Mouse (Mus musculus) neural tube, embryonic 12.5 days (tissue): ENCODE data around the gene Tmem211. TPM values are rescaled to one million over a fixed set of nuclear protein-coding genes. Genes with fewer than 3 reads are reported as not detected.
A peak's percentile ranks its signal among the peaks of the same experiment; 100 is the strongest.

Experiments used
- ATAC-seq: fragments of 200-750 bp; cut with Nextera tagmentation; 2 replicates; pipeline ENCODE4 v1.8.0; 2017; ENCODE audit warnings: low read depth, mild to moderate bottlenecking, moderate TSS enrichment, moderate library complexity; ENCODE audit not compliant: low FRiP score
- H3K27ac ChIP-seq: fragments of 300-500 bp; sonication (generic); 2 replicates; pipeline ENCODE4 v1.5.1; 2016
- H3K27me3 ChIP-seq: fragments of 300-500 bp; sonication (generic); replicated peaks from 2 replicates; pipeline ENCODE4 v1.6.1; 2016; ENCODE audit warnings: mild to moderate bottlenecking
- H3K36me3 ChIP-seq: fragments of 300-500 bp; sonication (generic); 2 replicates; pipeline ENCODE4 v1.6.1; 2016; ENCODE audit warnings: mild to moderate bottlenecking
- H3K4me1 ChIP-seq: fragments of 300-500 bp; sonication (generic); 2 replicates; pipeline ENCODE4 v1.6.1; 2016
- H3K4me2 ChIP-seq: fragments of 300-500 bp; sonication (generic); replicated peaks from 2 replicates; pipeline ENCODE4 v1.6.1; 2016; ENCODE audit warnings: mild to moderate bottlenecking
- H3K4me3 ChIP-seq: fragments of 300-500 bp; sonication (generic); 2 replicates; pipeline ENCODE4 v1.5.1; 2016
- H3K9ac ChIP-seq: fragments of 300-500 bp; sonication (generic); 2 replicates; pipeline ENCODE4 v1.6.1; 2016; ENCODE audit warnings: mild to moderate bottlenecking
- H3K9me3 ChIP-seq: fragments of 300-500 bp; sonication (generic); 2 replicates; pipeline ENCODE4 v1.6.1; 2016; ENCODE audit warnings: mild to moderate bottlenecking
- WGBS: fragments of 180-500 bp; shearing (Covaris S2); methylation state at CpG from one replicate; pipeline ENCODE4 v1.1.7; 2016; 5-methylcytosine and 5-hydroxymethylcytosine counted together
- polyA plus RNA-seq: library from polyadenylated mRNA; unstranded; fragments of >200 nt; fragmentation: Nextera tagmentation; extraction: Ambion mirVana; gene quantifications from 2 replicates; pipeline ENCODE4 v1.2.1, GENCODE M21; 2016

Tmem211 gene
- polyA plus RNA-seq, 1 experiment from 2014 or later, result not detected

DNA sequence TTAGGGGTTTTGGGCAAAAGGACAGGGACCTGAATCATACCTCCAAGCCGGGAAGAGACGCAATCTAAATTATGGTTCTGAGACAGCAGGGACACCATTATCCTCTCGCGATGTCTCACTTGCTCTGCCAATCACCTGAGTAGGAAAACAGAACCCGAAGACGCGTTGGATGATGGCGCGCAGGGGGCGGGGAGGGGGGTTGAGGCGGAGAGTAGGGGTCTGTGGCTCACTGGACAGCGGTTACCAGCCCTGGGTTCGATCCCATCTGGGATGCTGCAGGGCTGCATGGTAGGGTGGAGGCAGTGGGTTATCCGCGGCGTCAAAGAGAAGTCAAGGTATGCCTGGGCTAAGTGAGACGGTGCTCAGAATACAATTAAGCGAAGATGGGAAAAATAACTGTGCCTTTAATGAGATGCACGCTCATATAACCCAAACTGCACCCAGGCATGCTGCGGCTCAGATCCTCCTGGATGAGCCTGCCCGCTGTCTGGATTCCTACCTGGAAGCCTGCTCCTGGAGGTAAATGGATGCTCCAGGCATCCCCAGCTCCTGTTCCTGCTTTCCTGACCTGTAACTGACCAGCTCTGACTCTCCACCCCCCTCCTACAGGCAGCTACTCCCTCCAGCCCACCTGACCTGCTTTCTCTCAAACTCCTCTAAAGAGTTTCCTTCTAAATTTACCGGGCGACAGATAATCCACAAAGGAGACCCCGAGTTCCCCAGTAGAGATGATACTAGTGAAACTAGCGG lies 848 bp upstream of the Tmem211 start:
- Histone ChIP-seq H3K4me1 (peaks cover 20% of the 10 kb centered on the region), H3K9ac (peak overlapping the region; percentile 42; the same call in 1 of the 2 replicates), H3K36me3 (no peaks in the 10 kb centered on the region), H3K27me3 (0 out of 2 replicates have a peak, but pooled peaks cover under 1% of the 10 kb centered on the region), H3K27ac (no peak overlapping the region), H3K4me2 (peak overlapping the region; percentile 54), H3K9me3 (0 out of 2 replicates have a peak, but pooled peaks cover 3% of the 10 kb centered on the region), H3K4me3 (peak overlapping the region; percentile 18; the same call in 1 of the 2 replicates)
- ATAC-seq, result peak; percentile 37; the same call in 1 of the 2 replicates
- WGBS, result 12% methylated on average over 25 of the region's 25 CpGs

GRCm38 (mm10) chr5:113230196-113230595 lies 3.5 kb downstream of the Tmem211 start:
- H3K9me3 ChIP-seq, result no peaks in the 10 kb centered on the region
- 77% methylated on average over 5 of the region's 5 CpGs for WGBS
- H3K4me3 ChIP-seq, result no peak overlapping the region
- no peak overlapping the region for H3K9ac ChIP-seq
- ATAC-seq, result no peak
- no peak overlapping the region for H3K4me2 ChIP-seq
- H3K27ac ChIP-seq, result no peak overlapping the region
- H3K4me1 ChIP-seq, result peaks cover 20% of the 10 kb centered on the region
- no peaks in the 10 kb centered on the region for H3K36me3 ChIP-seq
- H3K27me3 ChIP-seq, result no peaks in the 10 kb centered on the region

- Histone ChIP-seq H3K4me1 (no peaks in the 10 kb centered on the region), H3K9me3 (no peaks in the 10 kb centered on the region), H3K27me3 (no peaks in the 10 kb centered on the region), H3K4me3 (no peak overlapping the region), H3K4me2 (no peak overlapping the region), H3K36me3 (peaks cover 17% of the 10 kb centered on the region), H3K27ac (no peak overlapping the region), H3K9ac (no peak overlapping the region)
- ATAC-seq, result no peak
- 88% methylated on average over 8 of the region's 8 CpGs for WGBS
Measured at GRCm38 (mm10) chr5:113249263-113249930, 22.7 kb downstream of the Tmem211 start.

- Histone ChIP-seq H3K27ac (no peak overlapping the region), H3K9ac (no peak overlapping the region), H3K27me3 (no peaks in the 10 kb centered on the region), H3K4me1 (no peaks in the 10 kb centered on the region), H3K4me3 (no peak overlapping the region), H3K4me2 (no peak overlapping the region), H3K9me3 (no peaks in the 10 kb centered on the region), H3K36me3 (peaks cover 20% of the 10 kb centered on the region)
- no peak for ATAC-seq
- 93% methylated on average over 11 of the region's 11 CpGs for WGBS
Measured at GRCm38 (mm10) chr5:113250806-113251205, 24.1 kb downstream of the Tmem211 start.

DNA sequence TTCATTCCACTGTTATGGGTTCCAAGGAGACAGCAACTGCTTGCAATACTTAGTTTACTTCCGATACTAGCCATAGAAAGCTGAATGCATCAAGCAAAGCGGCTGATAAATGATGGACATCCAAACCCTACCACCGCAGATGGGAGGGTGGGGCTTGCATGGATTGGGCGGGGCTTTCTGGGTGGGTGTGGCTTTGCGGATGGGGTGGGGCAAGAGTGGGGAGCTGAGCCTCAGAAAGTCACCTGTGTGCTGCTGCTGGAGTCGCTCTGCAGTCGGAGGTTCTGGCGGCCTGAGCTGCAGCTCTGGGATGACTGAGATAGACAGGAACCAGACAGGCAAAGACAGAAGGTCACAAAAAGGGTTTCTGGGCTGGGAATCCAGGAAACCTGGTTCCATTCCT lies 38.9 kb downstream of the Tmem211 start:
- Histone ChIP-seq H3K27me3 (no peaks in the 10 kb centered on the region), H3K36me3 (peaks cover 33% of the 10 kb centered on the region), H3K9me3 (peaks cover 6% of the 10 kb centered on the region; the same call in 1 of the 2 replicates), H3K27ac (no peak overlapping the region), H3K4me1 (no peaks in the 10 kb centered on the region), H3K4me3 (no peak overlapping the region), H3K4me2 (no peak overlapping the region), H3K9ac (no peak overlapping the region)
- ATAC-seq, result no peak
- WGBS, result 83% methylated on average over 8 of the region's 8 CpGs

- H3K36me3 ChIP-seq, result peaks cover 32% of the 10 kb centered on the region
- H3K9me3 ChIP-seq, result peaks cover 6% of the 10 kb centered on the region; the same call in 1 of the 2 replicates
- no peak overlapping the region for H3K27ac ChIP-seq
- H3K4me3 ChIP-seq, result no peak overlapping the region
- no peak for ATAC-seq
- H3K4me1 ChIP-seq, result no peaks in the 10 kb centered on the region
- no peaks in the 10 kb centered on the region for H3K27me3 ChIP-seq
- H3K4me2 ChIP-seq, result no peak overlapping the region
- no peak overlapping the region for H3K9ac ChIP-seq
Measured at GRCm38 (mm10) chr5:113268246-113268645, 41.5 kb downstream of the Tmem211 start.

DNA sequence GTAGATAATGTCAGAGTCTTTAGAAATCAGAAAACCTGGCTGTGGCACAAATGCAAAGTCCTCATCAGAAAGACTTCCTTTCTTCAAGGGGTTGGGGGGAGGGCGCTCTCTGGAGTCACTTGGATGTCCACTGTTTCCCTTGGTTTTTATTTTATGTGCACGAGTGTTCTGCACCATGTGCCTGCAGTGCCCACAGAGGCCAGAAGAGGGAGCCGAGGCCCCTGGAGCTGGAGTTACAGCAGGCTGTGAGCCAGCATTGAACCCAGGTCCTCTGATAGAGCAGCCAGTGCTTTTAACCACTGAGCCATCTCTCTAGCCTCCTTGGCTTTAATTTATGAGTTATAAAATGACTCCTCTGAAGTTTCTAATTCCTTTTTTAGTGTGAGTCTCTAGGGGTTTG lies 43.3 kb downstream of the Tmem211 start:
- WGBS, result 76% methylated on average over 3 of the region's 3 CpGs
- Histone ChIP-seq H3K27me3 (no peaks in the 10 kb centered on the region), H3K27ac (no peak overlapping the region), H3K9me3 (peaks cover 3% of the 10 kb centered on the region; the same call in 1 of the 2 replicates), H3K36me3 (peaks cover 39% of the 10 kb centered on the region), H3K4me3 (no peak overlapping the region), H3K4me2 (no peak overlapping the region), H3K4me1 (no peaks in the 10 kb centered on the region), H3K9ac (no peak overlapping the region)
- ATAC-seq, result no peak

DNA sequence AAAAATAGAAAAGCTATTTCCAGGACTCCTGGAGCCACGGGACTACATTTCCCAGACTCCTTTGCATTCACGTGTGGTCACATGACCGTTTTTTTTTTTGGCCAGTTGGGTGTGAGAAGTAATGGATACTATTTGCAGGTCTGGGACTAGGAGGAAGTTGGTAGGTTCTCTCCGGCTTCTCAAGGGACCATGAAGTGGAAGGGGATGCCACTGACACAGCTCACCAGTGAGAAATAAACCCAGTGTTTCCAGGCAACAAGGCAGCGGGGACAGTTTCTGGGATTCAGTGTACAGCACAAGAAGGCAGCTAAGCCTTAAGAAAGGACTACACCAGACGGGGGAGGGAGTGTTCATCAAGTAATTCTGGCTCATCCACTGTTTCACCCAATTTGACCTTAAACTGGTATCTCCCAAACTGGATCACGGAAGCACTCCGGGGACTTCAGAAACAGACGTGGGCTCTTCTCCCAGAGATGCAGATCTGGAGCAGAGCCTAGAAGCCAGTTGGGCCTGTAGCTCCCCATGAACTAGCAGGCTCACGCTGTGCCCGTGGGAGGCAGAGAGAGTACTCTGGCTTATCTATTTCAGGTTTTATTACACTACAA lies 44.6 kb downstream of the Tmem211 start:
- WGBS, result 73% methylated on average over 11 of the region's 11 CpGs
- Histone ChIP-seq H3K27ac (no peak overlapping the region), H3K27me3 (no peaks in the 10 kb centered on the region), H3K9ac (no peak overlapping the region), H3K4me3 (no peak overlapping the region), H3K4me2 (no peak overlapping the region), H3K36me3 (peaks cover 40% of the 10 kb centered on the region), H3K4me1 (no peaks in the 10 kb centered on the region), H3K9me3 (peaks cover 3% of the 10 kb centered on the region; the same call in 1 of the 2 replicates)
- no peak for ATAC-seq

DNA sequence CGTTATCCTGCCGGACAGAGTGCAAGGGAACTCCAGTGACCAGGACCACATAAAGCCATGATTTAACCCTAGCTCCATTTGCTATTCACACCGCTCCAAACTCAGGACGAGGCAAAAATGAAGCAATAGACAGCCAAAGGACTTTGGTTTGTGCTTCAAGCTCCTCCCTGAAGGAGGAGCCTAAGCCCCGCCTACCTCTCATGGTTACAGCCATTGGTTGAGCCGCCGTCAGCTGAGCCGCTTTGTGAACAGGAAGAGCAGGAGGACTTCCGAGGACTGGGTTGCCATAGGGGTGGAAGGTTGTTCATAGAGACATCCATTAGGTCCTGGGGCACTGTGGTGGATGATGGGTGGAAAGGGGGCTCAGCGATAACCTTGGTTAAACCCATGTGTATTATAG lies 49.1 kb downstream of the Tmem211 start:
- H3K9me3 ChIP-seq, result no peaks in the 10 kb centered on the region
- H3K4me3 ChIP-seq, result no peak overlapping the region
- no peaks in the 10 kb centered on the region for H3K27me3 ChIP-seq
- no peaks in the 10 kb centered on the region for H3K4me1 ChIP-seq
- H3K36me3 ChIP-seq, result peaks cover 62% of the 10 kb centered on the region
- ATAC-seq, result no peak
- 74% methylated on average over 10 of the region's 10 CpGs for WGBS
- H3K27ac ChIP-seq, result no peak overlapping the region
- no peak overlapping the region for H3K9ac ChIP-seq
- no peak overlapping the region for H3K4me2 ChIP-seq

- peaks cover 37% of the 10 kb centered on the region for H3K36me3 ChIP-seq
Measured at GRCm38 (mm10) chr5:113280138-113280856, 53.6 kb downstream of the Tmem211 start.

DNA sequence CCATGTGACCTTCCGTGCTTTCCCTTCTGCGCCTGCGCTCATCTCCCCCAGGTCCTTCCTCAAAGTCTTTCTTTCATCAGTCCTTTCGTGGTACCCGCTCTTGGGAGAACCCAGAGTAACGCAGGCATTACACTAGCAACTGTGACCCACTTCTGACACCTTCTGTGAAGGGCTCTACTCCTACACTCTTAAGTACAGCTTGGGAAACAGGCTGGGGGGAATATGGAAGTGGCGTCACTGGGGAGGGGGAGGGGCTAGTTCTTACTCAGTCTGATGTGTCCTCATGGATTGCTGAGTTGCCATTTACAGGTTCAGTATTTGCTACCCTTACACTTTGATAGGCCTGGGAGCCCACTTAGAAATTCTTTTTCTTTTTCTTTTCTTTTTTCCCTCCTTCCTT lies 54.8 kb downstream of the Tmem211 start:
- WGBS, result 94% methylated on average over 7 of the region's 7 CpGs
- ATAC-seq, result no peak
- Histone ChIP-seq H3K27ac (no peak overlapping the region), H3K9ac (no peak overlapping the region), H3K9me3 (no peaks in the 10 kb centered on the region), H3K36me3 (peaks cover 25% of the 10 kb centered on the region), H3K4me2 (no peak overlapping the region), H3K4me1 (no peaks in the 10 kb centered on the region), H3K4me3 (no peak overlapping the region), H3K27me3 (peaks cover 7% of the 10 kb centered on the region)

More at GRCm38 (mm10) chr5:113280138-113280856, 53.6 kb downstream of the Tmem211 start:
- Histone ChIP-seq H3K9me3 (no peaks in the 10 kb centered on the region), H3K27me3 (peaks cover 5% of the 10 kb centered on the region; the same call in 1 of the 2 replicates), H3K9ac (peak overlapping the region; percentile 38; the same call in 1 of the 2 replicates), H3K4me3 (peak overlapping the region; percentile 16), H3K27ac (no peak overlapping the region), H3K4me2 (peak overlapping the region; percentile 50), H3K4me1 (no peaks in the 10 kb centered on the region)
- peak; percentile 70 for ATAC-seq
- WGBS, result 33% methylated on average over 15 of the region's 15 CpGs

DNA sequence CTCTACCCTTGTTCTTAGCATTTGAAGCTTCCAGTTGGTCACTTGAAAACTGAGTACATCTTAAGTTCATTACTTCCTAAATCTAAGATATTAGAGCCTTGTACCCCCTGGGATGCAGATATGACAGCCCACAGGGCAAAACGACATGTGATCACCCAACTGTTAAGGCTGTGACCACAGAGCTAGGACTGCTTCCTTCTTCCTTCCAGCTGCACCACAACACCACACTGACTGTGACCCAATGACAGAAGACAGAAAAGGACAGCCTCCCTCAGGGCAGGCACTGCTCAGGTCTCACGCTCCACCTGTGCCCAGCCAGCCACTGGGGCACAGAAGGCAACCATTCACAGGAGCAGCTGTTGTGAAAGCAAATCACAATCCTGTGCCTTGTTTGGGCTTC lies 57.0 kb downstream of the Tmem211 start:
- no peak overlapping the region for H3K9ac ChIP-seq
- no peak for ATAC-seq
- WGBS, result 74% methylated on average over 2 of the region's 2 CpGs
- H3K4me3 ChIP-seq, result no peak overlapping the region
- H3K27me3 ChIP-seq, result peaks cover 29% of the 10 kb centered on the region
- no peak overlapping the region for H3K27ac ChIP-seq
- H3K4me2 ChIP-seq, result no peak overlapping the region
- peaks cover 3% of the 10 kb centered on the region; the same call in 1 of the 2 replicates for H3K36me3 ChIP-seq
- H3K9me3 ChIP-seq, result no peaks in the 10 kb centered on the region
- H3K4me1 ChIP-seq, result peaks cover 7% of the 10 kb centered on the region
